Mouse (Mus musculus) heart, postnatal 10 days (tissue): ENCODE results near the gene Avil. TPM values are rescaled to one million over a fixed set of nuclear protein-coding genes. Genes with fewer than 3 reads are reported as not detected.

ENCODE experiments used
- microRNA-seq, 2 experiments: library from miRNA; unstranded; fragments of <30 nt; microRNA quantifications; one replicate each; pipeline ENCODE4 v1.2.0; 2022
- total RNA-seq, 2 experiments: library from RNA; stranded (reverse); gene quantifications; 2 replicates each; pipeline ENCODE4 v1.2.3; 2021

Gene Avil
- total RNA-seq, 2 experiments from 2014 or later, result 0.14 to 0.17 TPM

Small RNA genes lying within 50 kb of the gene (microRNA-seq; reads per million reads assigned to microRNA genes)
- gene Mir26a-2 (55.7 to 139 reads per million in 2 experiments), gene Mir546 (0.24 to 1.0 reads per million in 2 experiments)

Other genes starting within 250 kb of the Avil start
- gene Atp23, start 99.4 kb upstream of the Avil start, total RNA-seq, result 1 to 10 TPM; 2.4 to 4.0 TPM
- gene Ctdsp2, start 22.0 kb upstream of the Avil start, total RNA-seq, result 100 to 1,000 TPM; 131 to 149 TPM
- 10 to 100 TPM; 53.1 to 66.2 TPM for gene Tsfm, start 30.1 kb downstream of the Avil start, total RNA-seq
- 1 to 10 TPM; 7.6 to 8.6 TPM for gene Mettl1, start 40.7 kb downstream of the Avil start, total RNA-seq
- under 1 TPM; 0.12 to 0.17 TPM for gene Eef1akmt3, start 40.8 kb downstream of the Avil start, total RNA-seq
- gene Cyp27b1, start 47.5 kb downstream of the Avil start, total RNA-seq, result under 1 TPM; 0.22 to 0.29 TPM
- 1 to 10 TPM; 1.7 to 2.9 TPM for gene March9, start 59.5 kb downstream of the Avil start, total RNA-seq
- gene Cdk4, start 62.8 kb downstream of the Avil start, total RNA-seq, result 100 to 1,000 TPM; 154 to 196 TPM
- 10 to 100 TPM; 50.0 to 53.8 TPM for gene Tspan31, start 69.6 kb downstream of the Avil start, total RNA-seq
- 1 to 10 TPM; 5.5 to 8.3 TPM for gene Agap2, start 74.6 kb downstream of the Avil start, total RNA-seq
- 10 to 100 TPM; 36.7 to 37.8 TPM for gene Os9, start 120.4 kb downstream of the Avil start, total RNA-seq
- gene B4galnt1, start 164.5 kb downstream of the Avil start, total RNA-seq, result 1 to 10 TPM; 3.6 to 3.8 TPM
- gene Slc26a10, start 179.9 kb downstream of the Avil start, total RNA-seq, result 10 to 100 TPM; 40.8 to 48.0 TPM
- gene Arhgef25, start 189.4 kb downstream of the Avil start, total RNA-seq, result 10 to 100 TPM; 20.8 to 21.0 TPM
- gene Dtx3, start 195.0 kb downstream of the Avil start, total RNA-seq, result 10 to 100 TPM; 48.4 to 52.2 TPM
- 10 to 100 TPM; 26.4 to 28.7 TPM for gene Pip4k2c, start 210.9 kb downstream of the Avil start, total RNA-seq